Mouse (Mus musculus) liver, embryonic 13.5 days (tissue): ENCODE data around the gene Rgp1. TPM values are rescaled to one million over a fixed set of nuclear protein-coding genes. Genes with fewer than 3 reads are reported as not detected.
A peak's percentile ranks its signal among the peaks of the same experiment; 100 is the strongest.

Experiments
- ATAC-seq: fragments of 200-750 bp; cut with Nextera tagmentation; 2 replicates; pipeline ENCODE4 v1.8.0; 2017; ENCODE audit warnings: low read depth, mild to moderate bottlenecking, moderate number of reproducible peaks, moderate library complexity
- DNase-seq: peaks from one replicate; pipeline ENCODE4 v3.0.0; 2022
- H3K27ac ChIP-seq: fragments of 300-500 bp; sonication (generic); 2 replicates; pipeline ENCODE4 v1.5.1; 2015; ENCODE audit warnings: moderate library complexity, mild to moderate bottlenecking, inconsistent platforms
- H3K27me3 ChIP-seq: fragments of 300-500 bp; sonication (generic); 2 replicates; pipeline ENCODE4 v1.6.1; 2015; ENCODE audit warnings: mild to moderate bottlenecking, inconsistent platforms
- H3K36me3 ChIP-seq: fragments of 300-500 bp; sonication (generic); 2 replicates; pipeline ENCODE4 v1.6.1; 2015; ENCODE audit warnings: mild to moderate bottlenecking, inconsistent platforms
- H3K4me1 ChIP-seq: fragments of 300-500 bp; sonication (generic); replicated peaks from 2 replicates; pipeline ENCODE4 v1.6.1; 2015; ENCODE audit warnings: inconsistent platforms
- H3K4me2 ChIP-seq: fragments of 300-500 bp; sonication (generic); 2 replicates; pipeline ENCODE4 v1.6.1; 2015; ENCODE audit warnings: inconsistent platforms, mild to moderate bottlenecking, moderate library complexity
- H3K4me3 ChIP-seq: fragments of 300-500 bp; sonication (generic); replicated peaks from 2 replicates; pipeline ENCODE4 v1.5.1; 2015; ENCODE audit warnings: mild to moderate bottlenecking, inconsistent platforms
- H3K9ac ChIP-seq: fragments of 300-500 bp; sonication (generic); 2 replicates; pipeline ENCODE4 v1.6.1; 2015; ENCODE audit warnings: mild to moderate bottlenecking, inconsistent platforms
- H3K9me3 ChIP-seq: fragments of 300-500 bp; sonication (generic); replicated peaks from 2 replicates; pipeline ENCODE4 v1.6.1; 2016; ENCODE audit warnings: inconsistent platforms
- WGBS: fragments of 180-500 bp; shearing (Covaris S2); methylation state at CpG from one replicate; pipeline ENCODE4 v1.1.7; 2015; ENCODE audit not compliant: insufficient replicate concordance; 5-methylcytosine and 5-hydroxymethylcytosine counted together
- polyA plus RNA-seq: library from polyadenylated mRNA; unstranded; fragments of >200 nt; fragmentation: Nextera tagmentation; extraction: Ambion mirVana; gene quantifications from 2 replicates; pipeline ENCODE4 v1.2.1, GENCODE M21; 2015

Rgp1 gene
- polyA plus RNA-seq, 1 experiment from 2014 or later: 13.8 TPM

DNA sequence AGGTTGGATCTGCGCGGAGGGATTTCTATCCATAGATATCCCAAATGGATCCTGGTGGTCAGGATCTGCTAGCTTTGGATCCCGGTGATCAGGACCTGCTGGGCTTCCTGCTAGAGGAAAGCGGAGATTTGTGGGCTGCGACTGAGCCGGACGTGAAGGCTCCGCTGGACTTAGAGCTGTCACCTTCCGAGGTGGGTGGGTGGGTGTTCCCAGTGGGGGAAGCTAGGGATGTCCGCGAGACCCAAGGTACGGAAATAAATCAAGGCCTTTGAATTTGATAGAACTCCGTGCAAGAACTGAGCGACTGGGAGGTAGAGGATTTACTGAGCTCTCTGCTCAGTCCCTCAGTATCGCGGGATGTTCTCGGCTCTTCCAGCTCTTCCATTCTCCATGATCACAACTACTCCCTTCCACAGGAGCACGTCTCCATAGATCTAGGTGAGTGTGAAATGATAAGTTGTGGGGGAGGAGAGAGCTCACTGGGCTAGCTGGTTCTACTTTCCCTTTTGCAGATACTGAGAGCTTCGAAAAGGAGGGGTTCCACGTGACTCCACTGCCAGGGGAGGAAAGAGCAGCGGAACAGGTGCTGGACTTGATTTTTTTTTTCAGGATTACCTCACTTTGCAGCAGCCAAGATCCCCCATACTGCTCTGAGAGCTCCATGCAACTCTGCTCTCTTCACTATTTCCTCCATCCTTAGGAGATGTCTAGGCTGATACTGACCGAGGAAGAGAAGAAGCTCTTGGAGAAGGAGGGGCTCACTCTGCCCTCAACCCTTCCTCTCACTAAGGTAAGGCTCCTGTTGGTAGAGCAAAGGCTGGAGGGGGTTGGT lies 15.5 kb upstream of the Rgp1 start:
- ATAC-seq: no peak
- Histone ChIP-seq H3K27ac (peak overlapping the region; percentile 99), H3K36me3 (peaks cover 37% of the 10 kb centered on the region), H3K4me3 (peak overlapping the region; percentile 72), H3K9ac (peak overlapping the region; percentile 89), H3K27me3 (no peaks in the 10 kb centered on the region), H3K4me2 (peak overlapping the region; percentile 89), H3K4me1 (peaks cover 49% of the 10 kb centered on the region), H3K9me3 (no peaks in the 10 kb centered on the region)
- WGBS: 2% methylated on average over 22 of the region's 22 CpGs
- no peak for DNase-seq

DNA sequence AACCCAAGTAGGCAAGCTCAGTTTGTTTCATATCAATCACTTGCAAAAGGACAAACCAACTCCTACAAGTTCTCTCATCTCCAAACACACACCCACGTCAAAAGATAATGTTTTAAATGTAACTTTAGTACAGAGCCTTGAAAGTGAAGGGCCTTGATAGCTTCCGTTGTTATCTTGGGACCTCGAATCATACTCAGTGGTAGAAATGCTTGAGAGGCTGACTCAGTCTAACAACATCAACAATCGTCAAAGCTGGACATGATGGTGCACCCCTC lies 15.0 kb upstream of the Rgp1 start:
- Histone ChIP-seq H3K27ac (peak overlapping the region; percentile 99), H3K4me3 (peak overlapping the region; percentile 72), H3K27me3 (no peaks in the 10 kb centered on the region), H3K4me2 (peak overlapping the region; percentile 89), H3K9ac (peak overlapping the region; percentile 89), H3K9me3 (no peaks in the 10 kb centered on the region), H3K4me1 (peaks cover 43% of the 10 kb centered on the region), H3K36me3 (peaks cover 43% of the 10 kb centered on the region)
- DNase-seq (no peak), ATAC-seq (no peak)
- 25% methylated on average over 4 of the region's 4 CpGs for WGBS

DNA sequence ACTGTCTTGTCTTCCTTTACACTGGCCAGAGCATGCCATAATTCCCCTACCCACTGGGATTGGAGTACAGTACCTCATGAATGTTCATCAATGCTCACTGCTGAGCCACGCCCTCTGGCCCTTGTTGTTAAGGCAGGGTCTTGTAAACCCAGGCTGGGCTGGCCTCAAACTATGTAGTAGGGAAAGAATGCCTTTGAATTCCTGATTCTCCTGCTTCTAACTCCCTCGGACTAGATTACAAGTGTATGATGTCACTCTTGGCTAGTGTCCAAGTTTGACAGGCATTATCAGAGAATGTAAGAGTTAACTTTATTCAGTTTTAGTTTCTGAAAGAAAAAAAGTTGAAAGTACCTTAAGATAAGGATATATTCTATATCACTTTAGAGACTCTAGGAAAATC lies 14.3 kb upstream of the Rgp1 start:
- no peaks in the 10 kb centered on the region for H3K9me3 ChIP-seq
- peak overlapping the region; percentile 89; the same call in 1 of the 2 replicates for H3K4me2 ChIP-seq
- 0 out of 2 replicates have a peak overlapping the region, but pooled peaks have one; percentile 72 for H3K4me3 ChIP-seq
- no peaks in the 10 kb centered on the region for H3K27me3 ChIP-seq
- DNase-seq (no peak), ATAC-seq (no peak)
- H3K27ac ChIP-seq: no peak overlapping the region
- peaks cover 36% of the 10 kb centered on the region for H3K4me1 ChIP-seq
- H3K36me3 ChIP-seq: peaks cover 49% of the 10 kb centered on the region
- 63% methylated on average over 2 of the region's 2 CpGs for WGBS
- H3K9ac ChIP-seq: 0 out of 2 replicates have a peak overlapping the region, but pooled peaks have one; percentile 89

DNA sequence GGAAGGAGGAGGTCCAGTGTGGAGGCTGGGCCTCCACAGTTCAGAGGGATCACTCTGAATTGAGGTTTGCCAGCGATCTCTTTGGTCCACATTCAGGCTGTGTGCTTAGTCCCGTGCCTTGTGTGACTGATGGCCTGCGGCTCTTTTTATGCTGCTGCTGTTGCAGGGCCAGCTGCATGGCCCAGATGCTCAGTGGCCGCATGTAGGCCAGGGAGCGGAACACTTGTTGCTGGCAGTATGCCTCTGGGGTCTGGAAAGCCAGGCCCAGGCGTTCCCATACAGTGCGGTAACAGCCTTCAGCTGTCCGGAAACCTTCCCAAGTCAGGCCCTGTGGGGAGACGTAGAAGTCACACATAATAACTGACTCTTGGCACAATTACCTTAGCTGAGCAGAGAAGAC lies 11.4 kb upstream of the Rgp1 start:
- H3K4me3 ChIP-seq: no peak overlapping the region
- H3K27ac ChIP-seq: no peak overlapping the region
- H3K36me3 ChIP-seq: peaks cover 77% of the 10 kb centered on the region
- peaks cover 17% of the 10 kb centered on the region for H3K4me1 ChIP-seq
- no peaks in the 10 kb centered on the region for H3K27me3 ChIP-seq
- no peaks in the 10 kb centered on the region for H3K9me3 ChIP-seq
- H3K4me2 ChIP-seq: no peak overlapping the region
- DNase-seq (no peak), ATAC-seq (no peak)
- H3K9ac ChIP-seq: no peak overlapping the region
- 89% methylated on average over 9 of the region's 9 CpGs for WGBS

DNA sequence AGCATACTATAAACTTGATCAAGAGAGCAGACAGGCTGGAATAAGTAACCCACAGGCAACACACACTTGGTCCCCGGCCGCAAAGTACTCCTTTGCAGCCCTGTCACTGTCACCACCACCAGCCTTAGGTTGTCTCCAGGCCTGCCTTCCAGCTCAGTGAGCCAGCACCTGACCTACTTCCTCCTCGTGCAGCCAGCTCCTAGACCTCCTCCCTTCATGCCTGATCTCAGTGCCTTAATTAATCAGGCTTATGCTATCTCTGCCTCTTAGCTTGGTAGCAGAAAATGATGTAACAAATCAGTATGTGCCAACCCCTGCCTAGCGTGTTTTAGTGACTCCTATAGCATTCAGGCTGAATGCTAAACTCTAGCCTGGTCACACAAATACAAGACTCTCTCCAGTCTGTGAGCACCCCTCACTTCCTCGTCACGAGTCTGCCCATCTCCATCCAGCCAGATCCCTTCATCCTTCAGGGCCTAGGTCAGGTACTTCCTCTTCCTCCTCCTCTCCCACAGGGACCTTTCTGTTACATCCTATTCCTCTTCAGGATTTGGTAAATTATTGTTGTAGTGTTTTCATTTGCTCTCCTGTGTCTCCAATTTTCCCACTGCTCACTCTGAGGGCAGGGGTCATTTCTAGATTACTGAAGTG lies 7.0 kb upstream of the Rgp1 start:
- Histone ChIP-seq H3K9ac (no peak overlapping the region), H3K4me2 (no peak overlapping the region), H3K9me3 (no peaks in the 10 kb centered on the region), H3K4me1 (peaks cover 27% of the 10 kb centered on the region), H3K4me3 (no peak overlapping the region), H3K27me3 (no peaks in the 10 kb centered on the region), H3K27ac (peak overlapping the region; percentile 26; the same call in 1 of the 2 replicates), H3K36me3 (peaks cover 79% of the 10 kb centered on the region)
- DNase-seq: no peak
- ATAC-seq: no peak
- WGBS: 65% methylated on average over 6 of the region's 6 CpGs

DNA sequence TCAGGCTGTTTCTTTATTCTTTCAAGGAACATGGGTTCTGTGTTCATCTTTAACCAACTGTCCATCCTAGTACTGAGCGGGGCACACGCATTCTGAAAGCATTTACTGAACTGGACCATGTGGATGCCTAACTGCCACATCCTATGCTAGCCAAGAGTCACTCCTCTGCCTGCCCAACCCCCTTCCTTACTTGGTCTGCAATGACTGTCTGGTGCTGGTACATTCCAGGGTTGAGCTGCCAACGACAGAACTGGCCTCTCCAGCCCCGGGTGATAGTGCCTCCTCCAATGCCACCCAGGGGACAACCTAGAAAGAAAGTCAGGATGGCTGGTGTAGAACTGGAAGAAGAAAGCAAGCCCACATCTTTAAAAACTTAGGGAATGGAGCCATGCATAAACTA lies 5.0 kb upstream of the Rgp1 start:
- Histone ChIP-seq H3K27ac (no peak overlapping the region), H3K4me1 (peaks cover 43% of the 10 kb centered on the region), H3K27me3 (no peaks in the 10 kb centered on the region), H3K4me3 (no peak overlapping the region), H3K4me2 (no peak overlapping the region), H3K9me3 (no peaks in the 10 kb centered on the region), H3K36me3 (peaks cover 58% of the 10 kb centered on the region), H3K9ac (no peak overlapping the region)
- WGBS: 85% methylated on average over 4 of the region's 4 CpGs
- DNase-seq (no peak), ATAC-seq (no peak)

DNA sequence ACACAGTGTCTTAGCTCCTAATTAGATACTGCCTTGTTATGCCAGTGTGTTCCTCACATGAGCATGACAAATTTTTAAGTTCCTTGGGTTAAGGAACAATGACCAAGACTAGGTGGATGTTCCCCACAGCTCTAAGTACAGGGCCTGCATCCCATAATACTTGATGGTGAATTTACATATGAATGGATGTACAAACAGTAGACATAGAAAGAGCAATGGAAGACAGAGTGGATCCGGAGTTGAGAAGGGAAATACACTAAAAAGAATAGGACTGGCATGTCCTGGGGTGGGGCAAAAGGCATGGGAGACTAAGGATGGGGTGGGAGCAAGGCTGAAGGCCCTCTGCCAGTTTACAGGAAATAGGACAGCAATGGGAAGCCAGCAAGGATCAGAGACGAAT lies 3.2 kb upstream of the Rgp1 start:
- Histone ChIP-seq H3K27me3 (no peaks in the 10 kb centered on the region), H3K4me1 (peaks cover 56% of the 10 kb centered on the region), H3K9me3 (no peaks in the 10 kb centered on the region), H3K36me3 (peaks cover 42% of the 10 kb centered on the region), H3K27ac (no peak overlapping the region), H3K4me2 (peak overlapping the region; percentile 91), H3K4me3 (peak overlapping the region; percentile 76), H3K9ac (peak overlapping the region; percentile 52)
- ATAC-seq (no peak), DNase-seq (no peak)
- WGBS: 60% methylated on average over 2 of the region's 2 CpGs

DNA sequence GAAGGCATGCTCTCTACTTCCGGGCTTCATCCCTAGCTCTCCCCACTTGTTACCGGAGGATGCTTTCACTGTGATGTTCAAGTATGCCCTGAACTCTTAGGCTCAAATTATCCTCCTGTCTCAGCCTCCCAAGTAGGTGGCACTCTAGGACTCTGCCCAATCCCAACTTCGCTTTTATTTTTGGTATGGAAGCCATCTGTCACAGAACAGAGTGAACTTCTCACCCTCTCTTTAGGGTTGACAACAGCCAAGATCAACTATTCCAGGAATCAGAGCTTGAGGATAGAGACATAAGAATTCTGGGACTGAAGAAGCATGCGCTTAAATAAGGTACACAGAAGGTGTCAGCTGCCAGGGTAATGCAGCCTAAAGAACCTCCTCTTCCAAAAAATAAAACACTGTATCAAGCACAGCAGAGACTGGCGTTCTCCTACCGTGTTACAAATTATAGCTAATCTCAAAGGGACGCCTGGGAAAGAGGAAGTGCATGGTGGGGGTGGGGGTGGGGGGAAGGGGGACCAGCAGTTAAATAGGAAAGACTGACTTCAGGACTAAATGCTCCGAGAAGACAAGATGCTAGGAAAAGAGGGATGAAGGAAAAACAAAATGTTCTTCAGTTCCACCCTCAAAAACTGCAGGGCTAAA lies 1.2 kb upstream of the Rgp1 start:
- Histone ChIP-seq H3K36me3 (peaks cover 44% of the 10 kb centered on the region), H3K9ac (peak overlapping the region; percentile 89), H3K4me1 (peaks cover 65% of the 10 kb centered on the region), H3K27ac (peak overlapping the region; percentile 88), H3K4me3 (peak overlapping the region; percentile 76), H3K4me2 (peak overlapping the region; percentile 91), H3K9me3 (no peaks in the 10 kb centered on the region), H3K27me3 (no peaks in the 10 kb centered on the region)
- WGBS: 24% methylated on average over 8 of the region's 8 CpGs
- DNase-seq (no peak), ATAC-seq (no peak)

DNA sequence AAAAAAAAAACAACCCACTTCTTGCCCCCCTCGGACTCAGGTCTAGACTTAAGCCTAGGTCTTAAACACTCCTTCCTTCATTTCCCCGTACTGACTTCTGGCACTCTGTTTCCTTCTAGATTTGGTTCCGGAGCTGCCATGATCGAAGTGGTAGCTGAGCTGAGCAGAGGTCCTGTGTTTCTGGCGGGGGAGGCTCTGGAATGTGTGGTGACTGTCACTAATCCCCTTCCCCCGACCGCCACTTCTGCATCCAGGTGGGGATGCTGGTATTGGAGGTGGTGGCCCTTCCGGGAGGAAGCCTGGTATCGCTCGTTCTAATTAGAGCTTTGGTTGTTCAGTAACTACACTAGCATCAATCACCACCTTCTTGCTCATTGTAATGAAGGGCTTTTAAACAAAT lies 741 bp downstream of the Rgp1 start:
- H3K4me2 ChIP-seq: peak overlapping the region; percentile 91
- no peaks in the 10 kb centered on the region for H3K27me3 ChIP-seq
- peak overlapping the region; percentile 89 for H3K9ac ChIP-seq
- H3K4me3 ChIP-seq: peak overlapping the region; percentile 76
- 5% methylated on average over 10 of the region's 10 CpGs for WGBS
- peaks cover 41% of the 10 kb centered on the region for H3K36me3 ChIP-seq
- peak overlapping the region; percentile 88 for H3K27ac ChIP-seq
- no peaks in the 10 kb centered on the region for H3K9me3 ChIP-seq
- H3K4me1 ChIP-seq: peaks cover 61% of the 10 kb centered on the region
- ATAC-seq (no peak), DNase-seq (no peak)

DNA sequence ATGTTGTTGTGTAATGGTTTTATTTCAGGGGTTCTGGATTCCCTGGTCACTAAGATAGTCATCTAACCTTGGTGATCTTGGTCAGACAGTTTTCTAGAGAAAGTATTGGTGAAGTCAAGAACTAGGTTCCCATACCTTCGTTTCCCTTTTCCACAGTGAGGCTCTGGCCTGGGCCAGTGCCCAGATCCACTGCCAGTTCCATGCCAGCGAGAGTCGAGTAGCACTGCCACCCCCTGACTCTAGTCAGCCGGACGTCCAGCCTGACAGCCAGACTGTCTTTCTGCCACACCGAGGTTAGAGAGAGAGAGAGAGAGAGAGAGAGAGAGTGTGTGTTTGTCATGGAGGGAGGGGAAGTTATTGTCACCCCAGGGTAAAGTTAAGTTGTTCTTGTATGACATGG lies 1.2 kb downstream of the Rgp1 start:
- peaks cover 57% of the 10 kb centered on the region for H3K4me1 ChIP-seq

DNA sequence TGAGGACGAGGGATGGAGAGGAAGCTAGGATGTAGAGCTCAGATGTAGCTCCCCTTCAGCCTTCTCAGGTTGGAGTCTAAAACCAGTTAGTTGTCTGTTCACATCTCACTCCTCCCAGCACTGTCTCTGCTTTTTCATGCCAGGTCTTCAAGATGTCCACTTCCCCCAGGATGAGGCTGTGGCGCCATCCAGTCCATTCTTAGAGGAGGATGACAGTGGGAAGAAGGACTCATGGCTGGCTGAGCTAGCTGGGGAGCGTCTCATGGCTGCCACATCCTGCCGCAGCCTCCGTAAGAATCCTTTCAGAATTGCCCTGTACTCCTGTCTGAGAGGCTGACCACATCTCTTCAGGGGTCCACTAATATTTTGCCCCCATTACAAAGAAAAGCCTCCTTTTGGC lies 2.2 kb downstream of the Rgp1 start:
- 94% methylated on average over 5 of the region's 5 CpGs for WGBS
- DNase-seq (no peak), ATAC-seq (no peak)
- no peaks in the 10 kb centered on the region for H3K9me3 ChIP-seq
- peaks cover 47% of the 10 kb centered on the region for H3K4me1 ChIP-seq
- no peaks in the 10 kb centered on the region for H3K27me3 ChIP-seq
- H3K27ac ChIP-seq: peak overlapping the region; percentile 25; the same call in 1 of the 2 replicates
- no peak overlapping the region for H3K9ac ChIP-seq
- H3K4me3 ChIP-seq: 0 out of 2 replicates have a peak overlapping the region, but pooled peaks have one; percentile 76
- peaks cover 42% of the 10 kb centered on the region for H3K36me3 ChIP-seq
- no peak overlapping the region for H3K4me2 ChIP-seq

More for the DNA sequence above, 1.2 kb downstream of the Rgp1 start:
- Histone ChIP-seq H3K27me3 (no peaks in the 10 kb centered on the region), H3K9ac (peak overlapping the region; percentile 89), H3K4me2 (peak overlapping the region; percentile 91), H3K4me3 (peak overlapping the region; percentile 76), H3K36me3 (peaks cover 42% of the 10 kb centered on the region), H3K9me3 (no peaks in the 10 kb centered on the region), H3K27ac (peak overlapping the region; percentile 88; the same call in 1 of the 2 replicates)
- ATAC-seq (no peak), DNase-seq (no peak)
- 67% methylated on average over 6 of the region's 6 CpGs for WGBS
